Mouse (Mus musculus) retina, postnatal 1 day (tissue): ENCODE results near the gene Mex3b.

Source experiments
- DNase-seq: peaks from one replicate; pipeline ENCODE4 v3.0.0-alpha.2; 2012

Gene Mex3b

GRCm38 (mm10) chr7:82867271-82868121 is at the start of gene Mex3b:
Gene Mex3b, plus strand, starts transcription at chr7:82867333.
- peak; percentile 69 for DNase-seq

GRCm38 (mm10) chr7:82819541-82819940 is 47.6 kb upstream of the Mex3b start:
- DNase-seq = no peak

GRCm38 (mm10) chr7:82820661-82821060 is 46.5 kb upstream of the Mex3b start:
- DNase-seq = no peak

- DNase-seq = no peak
Measured at GRCm38 (mm10) chr7:82821501-82821900, 45.6 kb upstream of the Mex3b start.

- no peak for DNase-seq
Measured at GRCm38 (mm10) chr7:82822528-82822927, 44.6 kb upstream of the Mex3b start.

- no peak for DNase-seq
Measured at GRCm38 (mm10) chr7:82828193-82828592, 38.9 kb upstream of the Mex3b start.

- no peak for DNase-seq
Measured at GRCm38 (mm10) chr7:82829516-82829915, 37.6 kb upstream of the Mex3b start.

GRCm38 (mm10) chr7:82834471-82834870 is 32.7 kb upstream of the Mex3b start:
- DNase-seq = no peak

- no peak for DNase-seq
Measured at GRCm38 (mm10) chr7:82838414-82838813, 28.7 kb upstream of the Mex3b start.

- no peak for DNase-seq
Measured at GRCm38 (mm10) chr7:82838965-82839675, 28.0 kb upstream of the Mex3b start.

GRCm38 (mm10) chr7:82842222-82842920 is 24.8 kb upstream of the Mex3b start:
- no peak for DNase-seq

- peak; percentile 47 for DNase-seq
Measured at GRCm38 (mm10) chr7:82850756-82851155, 16.4 kb upstream of the Mex3b start.

- no peak for DNase-seq
Measured at GRCm38 (mm10) chr7:82851670-82852069, 15.5 kb upstream of the Mex3b start.

- DNase-seq = peak; percentile 40
Measured at GRCm38 (mm10) chr7:82854195-82854766, 12.9 kb upstream of the Mex3b start.

- no peak for DNase-seq
Measured at GRCm38 (mm10) chr7:82858611-82859010, 8.5 kb upstream of the Mex3b start.

GRCm38 (mm10) chr7:82860626-82861025 is 6.5 kb upstream of the Mex3b start:
- DNase-seq = no peak

- no peak for DNase-seq
Measured at GRCm38 (mm10) chr7:82863341-82863740, 3.8 kb upstream of the Mex3b start.

- DNase-seq = peak; percentile 51
Measured at GRCm38 (mm10) chr7:82864260-82864990, 2.7 kb upstream of the Mex3b start.

GRCm38 (mm10) chr7:82864991-82865771 is 2.0 kb upstream of the Mex3b start:
- no peak for DNase-seq

GRCm38 (mm10) chr7:82865834-82866485 is 1.2 kb upstream of the Mex3b start:
- DNase-seq = peak; percentile 99
